Mouse (Mus musculus): ENCODE measurements around the gene Ywhag. TPM values are rescaled to one million over a fixed set of nuclear protein-coding genes. Genes with fewer than 3 reads are reported as not detected.
A peak's percentile ranks its signal among the peaks of the same experiment; 100 is the strongest.

Gene Ywhag
- polyA plus RNA-seq, 1 experiment: 493 TPM

DNA sequence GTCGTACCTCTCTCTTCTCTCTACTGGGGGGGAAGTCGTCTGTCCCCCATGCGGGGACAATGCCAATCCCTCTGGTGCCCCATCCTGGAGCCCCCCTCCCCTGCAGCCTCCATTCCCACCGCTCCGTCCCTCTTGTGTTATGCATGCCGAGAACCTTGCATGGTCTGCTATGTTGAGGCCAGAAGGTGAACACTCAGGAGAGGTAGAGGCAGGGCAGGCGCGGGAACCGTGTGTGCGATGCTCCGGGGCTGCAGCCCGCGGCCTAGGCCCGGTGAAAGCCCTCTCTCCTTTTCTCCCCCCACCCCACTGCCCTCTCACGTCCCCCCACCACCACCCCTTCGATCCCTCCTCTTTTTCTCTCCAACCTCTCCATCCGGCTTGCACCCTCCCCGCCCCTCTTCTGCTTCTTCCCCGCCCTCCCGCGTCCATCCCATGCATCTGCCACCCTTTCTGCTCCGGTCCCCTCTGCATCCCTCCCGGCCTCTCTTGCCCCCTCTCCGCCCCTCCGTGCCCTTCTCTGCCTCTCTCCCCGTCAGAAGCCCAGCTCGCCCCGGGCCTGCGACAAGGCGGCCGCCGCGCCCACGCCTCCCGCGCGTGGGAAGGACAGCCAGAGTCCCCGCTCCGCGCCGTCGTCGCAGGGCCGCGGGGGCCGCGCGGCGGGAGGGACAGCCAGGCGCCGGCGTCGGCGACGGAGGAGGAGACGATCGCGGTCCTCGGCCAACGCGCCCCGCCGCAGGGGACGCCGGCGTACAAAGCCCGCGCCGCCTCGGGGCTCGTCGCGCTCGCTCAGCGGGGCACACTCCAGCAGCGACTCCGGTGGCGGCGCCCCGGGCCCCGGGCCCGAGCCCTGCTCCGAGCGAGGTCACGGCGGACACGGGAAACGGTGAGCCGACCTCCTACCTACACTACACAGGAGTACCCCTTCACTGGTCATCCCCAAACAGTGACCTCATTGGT, 66.5 kb downstream of the Ywhag start:
- 17% methylated on average over 89 of the region's 89 CpGs for WGBS
- Histone ChIP-seq H3K4me3 (replicated peaks; ENCODE audit: insufficient read depth, low read depth, low read length) (peak overlapping the region; percentile 11), H3K27ac (ENCODE audit: insufficient read depth, low read length) (no peak overlapping the region), H3K4me1 (ENCODE audit: control insufficient read depth, insufficient read depth, low read length) (peaks cover 3% of the 10 kb centered on the region; the same call in 1 of the 2 replicates), H3K27me3 (ENCODE audit: control insufficient read depth, insufficient read depth, low read length) (no peaks in the 10 kb centered on the region)
- TF ChIP-seq POLR2A (IDR thresholded peaks at IDR 0.05; ENCODE audit: borderline replicate concordance, insufficient read depth, low read length): no peak
- no peak for TF ChIP-seq CTCF (IDR thresholded peaks at IDR 0.05; ENCODE audit: borderline replicate concordance, insufficient read depth, low read depth, low read length)
- DNase-seq: peak in 1 of 2 experiments; percentile 42

GRCm38 (mm10) chr5:135866662-135867061, 67.8 kb downstream of the Ywhag start:
- peaks cover 3% of the 10 kb centered on the region; the same call in 1 of the 2 replicates for H3K4me1 ChIP-seq (ENCODE audit: control insufficient read depth, insufficient read depth, low read length)
- TF ChIP-seq POLR2A (IDR thresholded peaks at IDR 0.05; ENCODE audit: borderline replicate concordance, insufficient read depth, low read length) (no peak), CTCF (IDR thresholded peaks at IDR 0.05; ENCODE audit: borderline replicate concordance, insufficient read depth, low read depth, low read length) (no peak)
- H3K27me3 ChIP-seq (ENCODE audit: control insufficient read depth, insufficient read depth, low read length): no peaks in the 10 kb centered on the region
- no peak overlapping the region for H3K27ac ChIP-seq (ENCODE audit: insufficient read depth, low read length)
- WGBS: 58% methylated on average over 8 of the region's 8 CpGs
- DNase-seq: no peak
- no peak overlapping the region for H3K4me3 ChIP-seq (replicated peaks; ENCODE audit: insufficient read depth, low read depth, low read length)

Other genes starting within 250 kb of the Ywhag start
- 14.8 and 15.6 TPM in 2 replicates for gene Tmem120a, start 190.2 kb downstream of the Ywhag start, polyA plus RNA-seq (2012; rRNA removed)
- 0.26 and 0.62 TPM in 2 replicates for gene Styxl1, start 156.2 kb downstream of the Ywhag start, polyA plus RNA-seq (2012; rRNA removed)
- gene Mdh2, start 156.1 kb downstream of the Ywhag start, polyA plus RNA-seq (2012; rRNA removed): 676 and 703 TPM in 2 replicates
- gene Srrm3, start 127.7 kb downstream of the Ywhag start, polyA plus RNA-seq (2012; rRNA removed): 123 and 131 TPM in 2 replicates
- 42.9 and 49.2 TPM in 2 replicates for gene Hspb1, start 46.7 kb downstream of the Ywhag start, polyA plus RNA-seq (2012; rRNA removed)
- 3.3 and 4.1 TPM in 2 replicates for gene Ssc4d, start 39.9 kb upstream of the Ywhag start, polyA plus RNA-seq (2012; rRNA removed)
- 0.23 and 0.33 TPM in 2 replicates for gene Zp3, start 45.5 kb upstream of the Ywhag start, polyA plus RNA-seq (2012; rRNA removed)
- gene Dtx2, start 60.2 kb upstream of the Ywhag start, polyA plus RNA-seq (2012; rRNA removed): 9.2 and 10.1 TPM in 2 replicates
- not detected in 2 replicates for gene Upk3b, start 103.9 kb upstream of the Ywhag start, polyA plus RNA-seq (2012; rRNA removed)
- 1.0 and 1.1 TPM in 2 replicates for gene Upk3bl, start 119.9 kb upstream of the Ywhag start, polyA plus RNA-seq (2012; rRNA removed)
- 32.7 and 32.9 TPM in 2 replicates for gene Rasa4, start 149.3 kb upstream of the Ywhag start, polyA plus RNA-seq (2012; rRNA removed)
- 121 and 123 TPM in 2 replicates for gene Polr2j, start 182.0 kb upstream of the Ywhag start, polyA plus RNA-seq (2012; rRNA removed)
- gene Lrwd1, start 201.5 kb upstream of the Ywhag start, polyA plus RNA-seq (2012; rRNA removed): 21.5 and 23.7 TPM in 2 replicates
- gene Alkbh4, start 201.5 kb upstream of the Ywhag start, polyA plus RNA-seq (2012; rRNA removed): 15.7 and 17.2 TPM in 2 replicates
- gene Orai2, start 236.1 kb upstream of the Ywhag start, polyA plus RNA-seq (2012; rRNA removed): 64.9 and 66.9 TPM in 2 replicates